Mouse (Mus musculus) liver, embryonic 14.5 days (tissue): ENCODE results near the gene Nedd9. TPM values are rescaled to one million over a fixed set of nuclear protein-coding genes. Genes with fewer than 3 reads are reported as not detected.

Experiments used
- ATAC-seq: fragments of 200-750 bp; cut with Nextera tagmentation; 2 replicates; pipeline ENCODE4 v1.8.0; 2017; ENCODE audit warnings: moderate number of reproducible peaks, mild to moderate bottlenecking, moderate library complexity; ENCODE audit not compliant: insufficient read depth
- DNase-seq, 3 experiments: peaks; one replicate each; pipeline ENCODE4 v3.0.0-alpha.2; 2012 to 2013; ENCODE audit warnings: low read depth in 3 of 3, low spot score in 3 of 3
- H3K27ac ChIP-seq: fragments of 300-500 bp; sonication (generic); 2 replicates; pipeline ENCODE4 v1.5.1; 2014; ENCODE audit warnings: moderate library complexity, mild to moderate bottlenecking, control low read depth, inconsistent platforms
- H3K27me3 ChIP-seq: fragments of 300-500 bp; sonication (generic); 2 replicates; pipeline ENCODE4 v1.6.1; 2014; ENCODE audit warnings: mild to moderate bottlenecking, low read length, moderate library complexity; ENCODE audit not compliant: control insufficient read depth, insufficient read depth
- H3K36me3 ChIP-seq: fragments of 300-500 bp; sonication (generic); replicated peaks from 2 replicates; pipeline ENCODE4 v1.6.1; 2014; ENCODE audit warnings: low read depth; ENCODE audit not compliant: control insufficient read depth, insufficient read depth
- H3K4me1 ChIP-seq, 2 experiments: fragments of 200-500 bp in 1 of 2; fragments of 300-500 bp in 1 of 2; sonication (generic) in 1 of 2; replicated peaks; 2 replicates each; pipeline ENCODE4 v1.6.1; 2012 to 2014; ENCODE audit warnings: antibody characterized with exemption in 1 of 2, inconsistent platforms in 1 of 2, low read length in 1 of 2; ENCODE audit not compliant: control insufficient read depth in 2 of 2, insufficient read depth in 2 of 2
- H3K4me2 ChIP-seq: fragments of 300-500 bp; sonication (generic); 2 replicates; pipeline ENCODE4 v1.6.1; 2014; ENCODE audit warnings: low read depth, mild to moderate bottlenecking, control low read depth, moderate library complexity
- H3K4me3 ChIP-seq, 2 experiments: fragments of 200-500 bp in 1 of 2; fragments of 300-500 bp in 1 of 2; sonication (generic) in 1 of 2; 2 replicates each; pipeline ENCODE4 v1.5.1; 2012 to 2014; ENCODE audit warnings: low read depth in 2 of 2, low read length in 2 of 2, mild to moderate bottlenecking in 2 of 2, control low read depth in 1 of 2, inconsistent platforms in 1 of 2, moderate library complexity in 1 of 2; ENCODE audit not compliant: insufficient read depth in 1 of 2
- H3K9ac ChIP-seq: fragments of 300-500 bp; sonication (generic); replicated peaks from 2 replicates; pipeline ENCODE4 v1.6.1; 2014; ENCODE audit warnings: mild to moderate bottlenecking, control low read depth, moderate library complexity
- H3K9me3 ChIP-seq: fragments of 300-500 bp; sonication (generic); 2 replicates; pipeline ENCODE4 v1.6.1; 2016; ENCODE audit warnings: low read length, mixed read lengths; ENCODE audit not compliant: control insufficient read depth
- CTCF ChIP-seq: IDR thresholded peaks from 2 replicates; pipeline ENCODE4 v1.5.1; 2016; ENCODE audit warnings: antibody characterized with exemption, low read depth, control low read depth
- EP300 ChIP-seq: IDR thresholded peaks from 2 replicates; pipeline ENCODE4 v1.6.1; 2016; ENCODE audit warnings: antibody characterized with exemption, low read depth
- WGBS: fragments of 180-500 bp; shearing (Covaris S2); extraction: QIAGEN DNeasy Blood & Tissue Kit; methylation state at CpG from one replicate; pipeline ENCODE4 v1.1.7; 2014; ENCODE audit not compliant: insufficient replicate concordance; 5-methylcytosine and 5-hydroxymethylcytosine counted together
- polyA plus RNA-seq, 2 experiments: library from polyadenylated mRNA; depleted of rRNA in 1 of 2; stranded (reverse) in 1 of 2; unstranded in 1 of 2; fragments of >200 nt; fragmentation: Nextera tagmentation in 1 of 2; extraction: Ambion mirVana in 1 of 2; gene quantifications; 2 replicates each; pipeline versions ENCODE4 v1.2.1 to v1.2.3; 2012 to 2014

Gene Nedd9
- polyA plus RNA-seq, 2 experiments, result 1.2 to 2.7 TPM

DNA sequence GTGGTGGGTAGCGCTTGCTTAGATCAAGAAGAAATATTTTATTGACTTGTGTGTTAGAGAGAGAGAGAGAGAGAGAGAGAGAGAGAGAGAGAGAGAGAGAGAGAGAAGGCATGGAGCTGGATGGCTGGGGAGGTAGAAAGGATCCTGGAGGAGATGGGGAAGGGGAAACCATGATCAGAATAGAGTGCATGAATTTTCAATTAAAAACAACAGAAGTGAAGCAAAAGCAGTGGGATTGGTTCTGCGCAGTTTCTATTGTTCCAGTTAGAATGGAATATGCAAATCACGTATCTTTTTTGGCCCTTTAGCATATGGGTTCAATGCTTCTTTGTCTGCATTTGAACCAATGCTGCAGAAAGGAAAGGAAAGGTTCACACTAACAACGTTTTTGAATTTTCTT is 45.0 kb downstream of the Nedd9 start:
- no peak for ATAC-seq
- no peaks in the 10 kb centered on the region for H3K9me3 ChIP-seq
- DNase-seq, result no peak
- TF ChIP-seq CTCF (no peak), EP300 (no peak)
- no peak overlapping the region for H3K4me3 ChIP-seq
- no peaks in the 10 kb centered on the region for H3K27me3 ChIP-seq
- no peak overlapping the region for H3K4me2 ChIP-seq
- H3K9ac ChIP-seq, result no peak overlapping the region
- no peaks in the 10 kb centered on the region for H3K4me1 ChIP-seq
- no peak overlapping the region for H3K27ac ChIP-seq
- 50% methylated on average over 4 of the region's 4 CpGs for WGBS
- H3K36me3 ChIP-seq, result no peaks in the 10 kb centered on the region

- DNase-seq, result no peak
- Histone ChIP-seq H3K4me1 (no peaks in the 10 kb centered on the region), H3K4me3 (no peak overlapping the region)
Measured at GRCm38 (mm10) chr13:41440205-41440604, 47.0 kb downstream of the Nedd9 start.

DNA sequence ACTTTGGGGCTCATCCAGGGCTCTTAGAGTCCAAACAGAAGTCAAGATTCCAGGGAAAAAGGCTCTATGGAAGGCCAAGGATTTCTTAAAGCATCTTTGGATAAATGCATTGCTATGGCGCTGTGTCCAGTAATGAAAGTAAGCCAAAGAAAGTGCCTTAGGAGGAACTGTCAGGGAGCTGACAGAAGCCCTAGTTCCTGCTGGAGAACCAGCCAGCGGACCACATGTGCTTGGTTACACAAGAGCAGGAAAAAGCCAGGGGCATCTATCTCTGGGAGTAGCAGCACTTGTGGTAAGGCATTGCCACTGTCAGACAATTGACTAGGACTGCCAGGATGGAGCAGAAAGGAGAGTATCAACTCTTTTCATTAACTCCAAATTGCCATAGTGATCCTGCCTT is 49.8 kb downstream of the Nedd9 start:
- no peaks in the 10 kb centered on the region for H3K9me3 ChIP-seq
- 45% methylated on average over 2 of the region's 2 CpGs for WGBS
- H3K4me2 ChIP-seq, result no peak overlapping the region
- no peak overlapping the region for H3K4me3 ChIP-seq
- no peak for DNase-seq
- H3K27ac ChIP-seq, result no peak overlapping the region
- no peak for TF ChIP-seq CTCF
- TF ChIP-seq EP300, result no peak
- ATAC-seq, result no peak
- H3K9ac ChIP-seq, result no peak overlapping the region
- H3K27me3 ChIP-seq, result no peaks in the 10 kb centered on the region
- H3K36me3 ChIP-seq, result no peaks in the 10 kb centered on the region
- no peaks in the 10 kb centered on the region for H3K4me1 ChIP-seq

More at GRCm38 (mm10) chr13:41440205-41440604, 47.0 kb downstream of the Nedd9 start:
- 44% methylated on average over 1 of the region's 1 CpGs for WGBS
- no peaks in the 10 kb centered on the region for H3K36me3 ChIP-seq
- H3K4me2 ChIP-seq, result no peak overlapping the region
- H3K27ac ChIP-seq, result no peak overlapping the region
- TF ChIP-seq CTCF (no peak), EP300 (no peak)
- H3K9ac ChIP-seq, result no peak overlapping the region
- ATAC-seq, result no peak
- no peaks in the 10 kb centered on the region for H3K27me3 ChIP-seq
- no peaks in the 10 kb centered on the region for H3K9me3 ChIP-seq

DNA sequence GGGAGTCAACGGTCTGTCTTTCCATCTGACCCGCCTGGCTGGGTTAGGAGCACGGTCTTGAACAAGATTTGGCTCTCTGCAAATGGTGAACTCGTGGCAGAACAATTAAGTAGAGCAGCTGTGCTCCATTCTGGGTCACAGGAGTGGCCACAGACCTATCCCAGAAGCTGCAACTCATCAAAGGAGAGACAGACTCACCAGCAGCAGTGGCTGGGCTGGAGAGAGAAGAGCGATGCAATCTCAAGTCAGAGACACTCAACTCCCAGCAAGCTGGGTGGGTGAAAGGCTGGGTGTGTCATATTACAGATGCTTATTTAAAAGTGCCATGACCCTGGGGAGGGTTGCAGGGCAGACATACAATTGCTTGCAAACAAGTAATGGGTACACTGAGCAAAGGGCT is 50.4 kb downstream of the Nedd9 start:
- Histone ChIP-seq H3K4me2 (no peak overlapping the region), H3K9me3 (no peaks in the 10 kb centered on the region), H3K4me3 (no peak overlapping the region), H3K4me1 (no peaks in the 10 kb centered on the region), H3K9ac (no peak overlapping the region), H3K27me3 (no peaks in the 10 kb centered on the region), H3K27ac (no peak overlapping the region), H3K36me3 (no peaks in the 10 kb centered on the region)
- TF ChIP-seq EP300, result no peak
- TF ChIP-seq CTCF, result no peak
- DNase-seq, result no peak
- 49% methylated on average over 5 of the region's 5 CpGs for WGBS
- ATAC-seq, result no peak

- no peak for TF ChIP-seq EP300
- TF ChIP-seq CTCF, result no peak
- Histone ChIP-seq H3K4me2 (no peak overlapping the region), H3K27me3 (no peaks in the 10 kb centered on the region), H3K9me3 (no peaks in the 10 kb centered on the region), H3K4me1 (no peaks in the 10 kb centered on the region), H3K9ac (no peak overlapping the region), H3K27ac (no peak overlapping the region), H3K4me3 (no peak overlapping the region), H3K36me3 (no peaks in the 10 kb centered on the region)
- DNase-seq (no peak), ATAC-seq (no peak)
- WGBS, result 50% methylated on average over 6 of the region's 6 CpGs
Measured at GRCm38 (mm10) chr13:41433201-41433600, 54.0 kb downstream of the Nedd9 start.

- no peak for ATAC-seq
- H3K4me1 ChIP-seq, result no peaks in the 10 kb centered on the region
- no peaks in the 10 kb centered on the region for H3K27me3 ChIP-seq
- H3K36me3 ChIP-seq, result no peaks in the 10 kb centered on the region
- no peak for DNase-seq
- no peaks in the 10 kb centered on the region for H3K9me3 ChIP-seq
- 48% methylated on average over 3 of the region's 3 CpGs for WGBS
- H3K4me3 ChIP-seq, result no peak overlapping the region
- H3K9ac ChIP-seq, result no peak overlapping the region
- no peak for TF ChIP-seq EP300
- no peak for TF ChIP-seq CTCF
- H3K4me2 ChIP-seq, result no peak overlapping the region
- no peak overlapping the region for H3K27ac ChIP-seq
Measured at GRCm38 (mm10) chr13:41431795-41432194, 55.4 kb downstream of the Nedd9 start.
